Mouse (Mus musculus): Measurements from ENCODE around the gene Gm10408. TPM values are rescaled to one million over a fixed set of nuclear protein-coding genes. Genes with fewer than 3 reads are reported as not detected.
"Not testable (repeated sequence)": the region's sequence is repeated elsewhere in the genome, so short reads cannot be mapped to it uniquely, and the experiment has no call there.

Gene Gm10408
- not detected for total RNA-seq (2021)
- long read RNA-seq, experiment 1 = 0 reads
- long read RNA-seq, experiment 2 = 0 reads

DNA sequence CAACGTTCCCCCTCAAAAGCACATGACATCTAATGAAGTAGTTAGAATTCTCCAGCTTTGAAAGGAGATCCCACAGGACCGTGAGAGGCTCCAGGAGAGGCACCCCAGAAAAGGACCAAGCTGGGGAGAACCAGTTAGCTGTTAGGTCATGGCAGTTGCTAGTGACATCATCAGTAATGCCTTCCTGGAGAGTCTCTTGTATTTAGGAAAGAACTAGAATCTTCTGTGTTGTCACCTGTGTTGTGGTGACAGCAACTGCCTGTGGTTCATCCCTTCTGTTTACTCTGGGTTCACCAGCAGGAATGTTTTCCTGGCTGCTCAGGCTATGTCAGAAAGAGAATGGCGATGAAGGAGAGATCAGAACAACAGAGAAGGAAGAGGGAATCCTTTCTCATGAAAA lies at the start of gene Gm10408:
Gm10408 (plus strand) TSS at position 301 of the 400 bp plus-strand sequence.
- intact Hi-C loops (cut with DNase I); DNase-seq: not testable (repeated sequence)

- DNase-seq; intact Hi-C loops (cut with DNase I): not testable (repeated sequence)
Measured at GRCm38 (mm10) chr14:3412314-3412713, 36.9 kb upstream of the Gm10408 start, which contains the start of gene Gm10409. Gene Gm10409, plus strand, starts transcription at chr14:3412614.

DNA sequence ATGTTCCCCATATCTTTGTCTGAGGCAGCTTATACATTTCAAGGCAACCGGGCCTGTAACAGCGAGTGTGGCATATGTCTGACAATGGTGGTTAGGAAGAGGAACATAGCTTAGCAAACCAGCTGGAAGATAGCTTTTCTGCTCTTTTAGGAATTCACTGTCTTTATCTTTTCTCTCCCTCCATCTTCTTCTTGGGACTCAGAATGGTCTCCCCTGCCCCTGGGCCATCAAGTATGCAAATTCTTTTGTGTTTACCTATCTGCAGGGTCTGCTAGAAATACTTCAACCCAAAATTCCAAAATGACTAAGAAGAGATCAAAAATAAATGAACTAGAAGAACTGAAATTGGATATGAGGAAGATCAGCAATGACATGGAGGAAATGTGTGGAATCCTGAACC lies 21.4 kb upstream of the Gm10408 start, which contains the start of gene Gm3005:
Gm3005 (plus strand) TSS at position 301 of the 400 bp plus-strand sequence.
- DNase-seq; intact Hi-C loops (cut with DNase I): not testable (repeated sequence)

Other genes with a start within 250 kb of the Gm10408 start
- under 1 TPM; 0.64 to 0.74 TPM for gene D830030K20Rik, start 240.9 kb upstream of the Gm10408 start, total RNA-seq (2021)
- gene Gm2956, start 116.8 kb upstream of the Gm10408 start, total RNA-seq (2021) = under 1 TPM in 1 of 2 experiments, not detected in 1; 0.33 TPM
- not detected for gene Gm10413, start 54.3 kb upstream of the Gm10408 start, total RNA-seq (2021)
- under 1 TPM; 0.17 to 0.18 TPM for gene Gm10409, start 36.8 kb upstream of the Gm10408 start, total RNA-seq (2021)
- gene Gm3005, start 21.3 kb upstream of the Gm10408 start, total RNA-seq (2021) = not detected
- not detected for gene Gm3012, start 185.1 kb downstream of the Gm10408 start, total RNA-seq (2021)
- gene Gm3020, start 202.7 kb downstream of the Gm10408 start, total RNA-seq (2021) = under 1 TPM; 0.17 to 0.18 TPM
- gene Gm3043, start 239.4 kb downstream of the Gm10408 start, total RNA-seq (2021) = not detected

Data from gastrocnemius, postnatal 36 days (tissue).